Mouse (Mus musculus) left cerebral cortex, postnatal 14 days (tissue): ENCODE measurements around the gene Unc13d. TPM values are rescaled to one million over a fixed set of nuclear protein-coding genes. Genes with fewer than 3 reads are reported as not detected.

Experiments
- total RNA-seq, 2 experiments: library from RNA; stranded (reverse); gene quantifications; 2 replicates each; pipeline ENCODE4 v1.2.3; 2021

The Unc13d gene
- total RNA-seq, 2 experiments from 2014 or later = 0.46 to 0.55 TPM

Other genes starting within 250 kb of the Unc13d start
- under 1 TPM; 0.13 to 0.17 TPM for gene Myo15b, start 219.6 kb downstream of the Unc13d start, total RNA-seq
- gene Smim5, start 178.0 kb downstream of the Unc13d start, total RNA-seq = under 1 TPM in 1 of 2 experiments, not detected in 1; 0.33 TPM
- not detected for gene Smim6, start 165.9 kb downstream of the Unc13d start, total RNA-seq
- gene Sap30bp, start 144.7 kb downstream of the Unc13d start, total RNA-seq = 10 to 100 TPM; 43.2 to 50.7 TPM
- 10 to 100 TPM; 19.8 to 22.4 TPM for gene Recql5, start 144.5 kb downstream of the Unc13d start, total RNA-seq
- 1 to 10 TPM; 3.2 to 4.2 TPM for gene Itgb4, start 103.3 kb downstream of the Unc13d start, total RNA-seq
- gene Galk1, start 65.2 kb downstream of the Unc13d start, total RNA-seq = 10 to 100 TPM; 18.8 to 19.4 TPM
- gene H3f3b, start 50.0 kb downstream of the Unc13d start, total RNA-seq = 100 to 1,000 TPM; 254 to 295 TPM
- 10 to 100 TPM; 23.8 to 25.5 TPM for gene Unk, start 47.6 kb downstream of the Unc13d start, total RNA-seq
- gene Wbp2, start 9.0 kb upstream of the Unc13d start, total RNA-seq = 100 to 1,000 TPM; 278 to 292 TPM
- 1 to 10 TPM; 8.7 to 9.0 TPM for gene Trim47, start 49.2 kb upstream of the Unc13d start, total RNA-seq
- gene Trim65, start 53.2 kb upstream of the Unc13d start, total RNA-seq = 1 to 10 TPM; 5.4 to 7.0 TPM
- gene Mrpl38, start 60.9 kb upstream of the Unc13d start, total RNA-seq = 10 to 100 TPM; 51.1 to 56.1 TPM
- 10 to 100 TPM; 88.7 to 94.7 TPM for gene Fbf1, start 90.2 kb upstream of the Unc13d start, total RNA-seq
- gene Ten1, start 120.9 kb upstream of the Unc13d start, total RNA-seq = 10 to 100 TPM; 41.5 to 44.0 TPM
- 100 to 1,000 TPM; 120 to 121 TPM for gene Acox1, start 121.1 kb upstream of the Unc13d start, total RNA-seq
- gene Evpl, start 160.1 kb upstream of the Unc13d start, total RNA-seq = under 1 TPM; 0.68 to 0.97 TPM
- 10 to 100 TPM; 52.0 to 56.4 TPM for gene Srp68, start 196.3 kb upstream of the Unc13d start, total RNA-seq
- under 1 TPM in 1 of 2 experiments, not detected in 1; 0.18 TPM for gene Galr2, start 203.0 kb upstream of the Unc13d start, total RNA-seq
- gene Exoc7, start 229.3 kb upstream of the Unc13d start, total RNA-seq = 100 to 1,000 TPM in 1 of 2 experiments, 10 to 100 TPM in 1; 92.7 to 115 TPM